Mouse (Mus musculus) small intestine, adult 2 months (tissue): ENCODE data around the gene Them7.

Experiments used
- CTCF ChIP-seq: fragments of 200-500 bp; IDR thresholded peaks from 2 replicates; pipeline ENCODE4 v1.5.1; 2012; ENCODE audit warnings: low read depth, mild to moderate bottlenecking, control low read depth, inconsistent platforms, low read length, moderate library complexity, mixed read lengths; ENCODE audit not compliant: insufficient replicate concordance, insufficient read length; ENCODE audit errors: extremely low read depth
- POLR2A ChIP-seq: fragments of 200-500 bp; IDR thresholded peaks from 2 replicates; pipeline ENCODE4 v1.6.1; 2012; ENCODE audit warnings: low read depth, mild to moderate bottlenecking, control low read depth, inconsistent platforms, low read length, moderate library complexity

DNA sequence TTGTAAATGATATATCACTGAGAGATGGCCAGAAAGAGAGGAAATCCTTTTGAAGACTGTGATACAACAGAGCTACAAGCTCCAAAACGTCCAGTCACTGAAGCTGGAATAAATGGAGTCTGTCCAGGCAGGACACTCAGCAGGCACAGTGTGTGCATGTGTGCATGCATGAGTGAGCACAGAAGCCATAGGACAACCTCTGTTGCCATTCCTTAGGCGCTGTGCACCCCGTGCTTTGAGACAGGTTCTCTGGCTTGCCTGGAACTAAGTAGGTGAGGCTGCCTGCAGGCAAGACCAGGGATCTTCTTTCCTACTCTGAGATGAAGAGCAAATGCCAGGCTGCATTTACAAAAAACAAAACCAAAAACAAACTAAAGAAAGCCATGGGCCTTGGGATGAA, 160.9 kb downstream of the Them7 start:
- no peak for TF ChIP-seq CTCF
- TF ChIP-seq POLR2A = no peak
